Mouse (Mus musculus) olfactory bulb, adult 2 months (tissue): Measurements from ENCODE around the gene Drg1. TPM values are rescaled to one million over a fixed set of nuclear protein-coding genes. Genes with fewer than 3 reads are reported as not detected.
A peak's percentile ranks its signal among the peaks of the same experiment; 100 is the strongest.

Experiments used
- H3K27ac ChIP-seq: fragments of 200-500 bp; 2 replicates; pipeline ENCODE4 v1.5.1; 2012; ENCODE audit warnings: low read depth, low read length; ENCODE audit not compliant: insufficient read depth
- H3K4me1 ChIP-seq: fragments of 200-500 bp; 2 replicates; pipeline ENCODE4 v1.6.1; 2012; ENCODE audit warnings: low read length; ENCODE audit not compliant: control insufficient read depth, insufficient read depth
- H3K4me3 ChIP-seq: fragments of 200-500 bp; 2 replicates; pipeline ENCODE4 v1.5.1; 2012; ENCODE audit warnings: mild to moderate bottlenecking, low read depth, low read length, moderate library complexity; ENCODE audit not compliant: insufficient read depth
- CTCF ChIP-seq: fragments of 200-500 bp; IDR thresholded peaks from 2 replicates; pipeline ENCODE4 v1.5.1; 2012; ENCODE audit warnings: low read depth, mild to moderate bottlenecking, low read length, moderate library complexity; ENCODE audit not compliant: insufficient read depth
- POLR2A ChIP-seq: fragments of 200-500 bp; IDR thresholded peaks from 2 replicates; pipeline ENCODE4 v1.6.1; 2012; ENCODE audit warnings: mild to moderate bottlenecking, low read depth, low read length, moderate library complexity; ENCODE audit not compliant: insufficient read depth
- whole genome bisulfite sequencing: fragments of 180-500 bp; shearing (Covaris S2); methylation state at CpG from one replicate; pipeline ENCODE4 v1.1.7; 2018; 5-methylcytosine and 5-hydroxymethylcytosine counted together
- polyA plus RNA-seq: library from polyadenylated mRNA; stranded (reverse); fragments of >200 nt; gene quantifications from 2 replicates; pipeline ENCODE4 v1.2.4, GENCODE M21; 2012; ENCODE audit warnings: low replicate concordance; ENCODE audit not compliant: missing spikeins, insufficient read depth, insufficient read length

The Drg1 gene
- polyA plus RNA-seq = not detected in 2 replicates

DNA sequence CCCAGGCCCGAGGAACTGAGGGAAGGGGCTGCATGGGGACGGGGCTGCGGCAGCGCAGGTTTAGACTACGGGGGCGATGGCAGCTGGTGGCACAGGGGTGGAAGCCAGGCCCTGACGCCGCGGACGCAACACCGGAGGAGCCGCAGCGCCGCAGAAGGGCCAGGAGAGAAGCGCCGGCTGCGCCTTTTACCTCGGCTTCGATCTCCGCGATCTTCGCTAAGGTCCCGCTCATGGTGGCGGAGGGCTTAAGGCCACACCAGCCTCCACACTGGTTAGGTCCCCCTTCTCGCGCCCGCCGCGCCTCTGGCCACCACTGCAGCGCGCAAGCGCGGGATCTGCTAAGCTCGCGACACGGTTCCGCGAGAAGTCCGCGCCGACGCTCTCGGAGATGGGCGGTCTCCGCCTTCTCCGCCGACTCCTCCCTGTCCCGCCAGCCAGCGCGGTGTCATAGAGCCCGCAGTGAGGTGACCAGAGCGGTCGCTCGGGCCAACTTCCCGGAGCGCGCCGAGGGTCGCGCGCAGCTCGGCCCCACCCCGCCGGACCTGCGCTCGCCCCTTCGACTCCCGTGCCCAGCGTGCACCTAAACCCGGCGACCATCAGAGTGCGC is at the start of gene Drg1:
Drg1 (minus strand) TSS at position 337 of the 607 bp plus-strand sequence.
- TF ChIP-seq CTCF (no peak), POLR2A (peak; percentile 97)
- Histone ChIP-seq H3K4me1 (peaks cover 2% of the 10 kb centered on the region; the same call in 1 of the 2 replicates), H3K4me3 (peak within 1 kb of the TSS; percentile 79), H3K27ac (peak within 1 kb of the TSS; percentile 65)
- under 1% methylated on average over 72 of the region's 72 CpGs for WGBS

DNA sequence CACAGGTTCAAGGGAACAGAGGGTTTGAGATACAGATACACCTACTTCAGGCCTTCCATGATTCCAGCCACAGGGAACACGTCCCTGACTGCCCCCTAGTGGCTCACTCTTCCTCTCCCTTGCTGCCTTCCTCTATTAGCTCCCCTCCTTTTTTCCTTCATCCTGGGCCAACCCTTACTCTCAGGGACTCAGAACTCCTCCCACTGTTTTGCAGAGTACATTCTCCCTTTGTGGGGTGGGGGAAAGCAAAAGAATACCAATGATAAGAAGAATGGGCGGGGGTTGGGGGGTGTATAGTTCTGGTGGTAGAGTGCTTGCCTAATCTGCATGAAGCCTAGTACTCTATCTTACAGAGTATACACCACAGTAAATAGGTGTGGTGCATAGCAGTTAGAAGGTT is 47.9 kb upstream of the Drg1 start:
- H3K4me3 ChIP-seq = no peak overlapping the region
- WGBS = 40% methylated on average over 2 of the region's 2 CpGs
- TF ChIP-seq CTCF = peak; percentile 25; the same call in 1 of the 2 replicates
- no peak for TF ChIP-seq POLR2A
- no peaks in the 10 kb centered on the region for H3K4me1 ChIP-seq
- H3K27ac ChIP-seq = no peak overlapping the region

DNA sequence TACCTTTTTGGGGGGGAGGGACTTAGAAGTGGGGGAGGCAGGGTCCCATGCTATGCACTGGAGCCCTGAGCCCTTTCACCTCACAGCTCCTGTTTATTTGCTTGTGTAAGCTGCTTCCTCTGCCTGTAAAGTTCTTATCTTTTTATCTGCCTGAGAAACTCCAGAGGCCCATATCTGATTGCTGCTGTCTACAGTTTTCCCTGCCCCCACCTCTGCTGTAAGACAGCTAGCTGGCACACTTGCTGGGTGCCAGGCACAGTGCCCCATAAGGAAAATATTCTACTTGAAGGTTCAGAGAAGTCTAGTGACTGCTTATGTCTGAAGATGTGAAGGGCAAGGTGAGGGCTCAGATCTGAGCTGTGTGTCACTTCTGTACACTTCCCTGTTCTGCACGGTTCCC is 47.1 kb upstream of the Drg1 start:
- no peak overlapping the region for H3K4me3 ChIP-seq
- no peak for TF ChIP-seq POLR2A
- TF ChIP-seq CTCF = no peak
- 91% methylated on average over 1 of the region's 1 CpGs for WGBS
- no peaks in the 10 kb centered on the region for H3K4me1 ChIP-seq
- H3K27ac ChIP-seq = no peak overlapping the region

DNA sequence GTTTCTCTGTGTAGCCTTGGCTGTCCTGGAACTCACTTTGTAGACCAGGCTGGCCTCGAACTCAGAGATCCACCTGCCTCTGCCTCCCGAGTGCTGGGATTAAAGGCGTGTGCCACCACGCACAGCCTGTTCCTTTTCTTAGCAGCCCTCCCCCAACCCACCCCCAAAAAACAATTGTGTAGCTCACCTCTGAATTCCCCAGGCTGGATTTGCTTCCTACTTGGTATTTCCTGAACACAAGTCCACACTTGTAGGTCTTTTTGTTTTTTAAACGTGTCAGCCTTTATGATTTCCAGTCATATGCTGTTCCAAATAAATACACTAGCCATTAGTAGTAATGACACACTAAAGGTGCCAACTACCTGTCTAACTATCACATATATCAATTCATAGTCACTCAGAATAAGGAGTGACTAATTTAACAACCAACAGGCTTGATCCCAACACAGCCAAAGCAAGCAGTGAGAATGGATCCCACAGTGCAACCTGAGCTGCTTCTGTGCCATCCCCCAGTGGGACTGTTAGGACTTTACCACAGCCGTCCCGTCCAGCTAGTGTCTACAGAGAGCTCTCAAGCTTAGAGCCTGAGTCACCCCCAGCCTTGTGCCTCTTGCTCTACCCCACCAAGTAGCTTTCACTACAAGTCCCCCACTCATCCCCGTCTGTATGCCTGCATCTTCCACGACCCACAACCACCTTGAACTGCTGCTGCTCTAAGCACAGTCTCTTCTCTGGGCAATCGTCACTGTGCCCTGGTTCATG is 45.6 kb upstream of the Drg1 start:
- H3K4me1 ChIP-seq = no peaks in the 10 kb centered on the region
- WGBS = 83% methylated on average over 10 of the region's 10 CpGs
- TF ChIP-seq POLR2A (no peak), CTCF (no peak)
- H3K27ac ChIP-seq = no peak overlapping the region
- H3K4me3 ChIP-seq = no peak overlapping the region

DNA sequence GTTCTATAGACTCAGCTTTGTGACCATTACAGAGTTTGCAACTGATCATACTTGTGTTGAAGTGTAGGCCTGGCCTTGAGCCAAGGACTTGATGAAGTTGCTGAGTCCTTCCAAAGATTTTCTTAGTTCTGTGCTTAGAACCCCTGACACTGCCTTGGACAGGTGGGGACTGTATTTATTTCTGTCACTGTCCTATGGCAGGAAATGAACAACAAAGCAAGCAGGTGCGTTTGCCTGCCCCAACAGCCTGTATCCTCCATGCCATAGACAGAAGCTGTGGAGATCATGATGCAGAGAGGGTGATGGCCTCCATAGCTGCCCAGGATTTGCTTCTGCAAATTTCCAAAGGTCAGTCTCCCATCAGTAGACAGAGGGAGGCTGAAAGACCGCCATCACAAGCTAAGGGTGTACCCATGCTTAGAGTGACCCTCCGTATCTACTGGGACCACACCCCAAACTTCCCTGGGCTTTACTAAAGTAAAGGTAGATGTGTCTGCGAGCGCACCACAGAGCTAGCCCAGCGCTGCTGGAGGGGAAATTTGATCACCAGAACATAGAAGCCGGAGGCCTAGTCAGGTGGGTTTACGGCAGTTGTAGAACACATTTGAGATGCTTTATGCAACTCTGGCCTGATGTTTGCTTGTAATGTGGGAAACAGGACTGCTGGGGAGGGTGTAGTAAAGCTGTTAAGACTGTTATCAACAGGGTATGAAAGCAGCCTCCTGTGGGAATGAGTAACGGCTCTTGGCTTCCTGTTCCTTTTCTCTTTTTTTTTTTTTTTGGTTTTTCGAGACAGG is 44.8 kb upstream of the Drg1 start:
- no peaks in the 10 kb centered on the region for H3K4me1 ChIP-seq
- no peak for TF ChIP-seq CTCF
- TF ChIP-seq POLR2A = no peak
- H3K27ac ChIP-seq = no peak overlapping the region
- WGBS = 85% methylated on average over 10 of the region's 10 CpGs
- no peak overlapping the region for H3K4me3 ChIP-seq

DNA sequence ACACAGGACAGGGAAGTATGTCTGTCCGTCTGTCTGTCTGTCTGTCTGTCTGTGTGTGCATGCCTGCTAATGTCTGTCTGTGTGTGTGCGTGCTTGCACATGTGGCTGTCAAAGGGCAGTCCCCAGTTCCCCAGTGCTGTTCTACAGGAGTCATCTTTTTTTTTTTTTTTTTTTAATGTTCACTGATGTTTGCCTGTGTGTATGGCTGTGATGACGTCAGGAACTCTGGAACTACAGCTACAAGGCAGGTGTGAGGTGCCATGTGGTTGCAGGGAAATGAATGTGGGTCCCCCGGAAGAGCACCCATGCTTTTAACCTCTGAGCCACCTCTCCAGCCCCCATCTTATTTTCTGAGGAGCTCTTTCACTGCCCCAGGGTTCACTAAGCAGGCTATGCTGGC is 43.7 kb upstream of the Drg1 start:
- H3K4me3 ChIP-seq = no peak overlapping the region
- 90% methylated on average over 4 of the region's 4 CpGs for WGBS
- no peaks in the 10 kb centered on the region for H3K4me1 ChIP-seq
- no peak overlapping the region for H3K27ac ChIP-seq
- TF ChIP-seq CTCF = no peak
- TF ChIP-seq POLR2A = no peak

DNA sequence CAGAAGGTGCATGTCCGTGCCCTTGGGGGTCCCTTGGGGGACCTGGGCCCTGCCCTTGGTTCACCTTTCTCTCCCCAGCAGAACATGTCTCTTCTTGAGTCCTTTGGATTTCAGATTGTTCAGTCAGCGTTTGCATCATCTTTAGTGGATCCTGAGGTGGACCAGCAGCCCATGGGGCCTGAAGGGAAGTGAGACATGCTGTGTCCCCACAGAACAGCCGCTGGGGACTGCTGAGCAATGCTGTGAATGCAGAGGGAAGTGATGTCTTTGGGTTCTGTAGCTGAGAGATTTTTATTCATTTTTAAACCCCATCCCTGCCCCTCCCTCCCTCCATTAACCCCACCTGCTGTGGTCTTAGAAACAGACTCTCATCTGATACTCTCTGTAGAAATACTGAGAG is 41.7 kb upstream of the Drg1 start:
- H3K4me3 ChIP-seq = no peak overlapping the region
- H3K4me1 ChIP-seq = 0 out of 2 replicates have a peak, but pooled peaks cover 2% of the 10 kb centered on the region
- no peak overlapping the region for H3K27ac ChIP-seq
- no peak for TF ChIP-seq CTCF
- TF ChIP-seq POLR2A = no peak
- 90% methylated on average over 3 of the region's 3 CpGs for WGBS

DNA sequence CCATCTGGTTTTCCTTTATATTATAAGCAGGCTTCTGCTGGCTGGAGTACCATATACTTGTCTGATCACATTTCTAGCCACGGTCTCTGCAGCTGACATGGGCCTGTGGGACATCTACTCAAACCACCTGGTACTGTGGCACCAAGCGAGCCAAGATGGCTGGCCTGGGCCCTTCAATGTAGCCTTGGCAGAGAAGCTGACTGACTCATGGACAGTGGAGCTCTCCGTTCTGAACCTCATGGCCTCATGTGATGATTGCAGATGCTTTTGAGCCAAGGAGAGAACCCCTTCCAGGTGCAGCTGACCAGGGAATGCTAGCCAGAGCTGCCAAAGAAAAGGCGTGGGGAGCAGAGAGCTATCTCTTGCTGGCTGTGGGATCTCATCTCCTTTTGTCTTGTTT is 39.6 kb upstream of the Drg1 start:
- WGBS = 88% methylated on average over 4 of the region's 4 CpGs
- no peak overlapping the region for H3K4me3 ChIP-seq
- TF ChIP-seq POLR2A (no peak), CTCF (no peak)
- no peak overlapping the region for H3K27ac ChIP-seq
- peaks cover 2% of the 10 kb centered on the region; the same call in 1 of the 2 replicates for H3K4me1 ChIP-seq

DNA sequence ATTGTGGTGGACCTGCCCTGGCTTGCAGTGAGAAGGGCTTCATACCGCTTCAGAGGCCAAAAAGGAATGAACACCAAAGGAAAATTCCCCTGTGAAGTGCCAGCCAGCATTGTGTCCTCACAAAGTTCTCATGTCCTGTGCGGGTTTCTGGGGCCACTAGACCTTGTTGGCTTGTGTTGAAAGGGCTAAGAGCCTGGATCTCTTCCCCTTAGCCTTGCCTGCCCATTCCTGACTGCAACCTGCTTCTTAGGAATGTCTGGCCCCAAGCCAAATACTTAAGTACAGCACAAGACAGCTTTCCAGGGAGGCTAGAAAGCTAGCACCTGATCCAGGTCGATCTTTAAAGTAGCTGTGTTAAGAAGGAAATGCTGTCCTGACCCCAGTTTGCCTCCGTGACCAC is 36.6 kb upstream of the Drg1 start:
- 57% methylated on average over 4 of the region's 4 CpGs for WGBS
- no peak for TF ChIP-seq POLR2A
- TF ChIP-seq CTCF = no peak
- no peak overlapping the region for H3K4me3 ChIP-seq
- H3K4me1 ChIP-seq = peaks cover 6% of the 10 kb centered on the region; the same call in 1 of the 2 replicates
- no peak overlapping the region; the same call in 1 of the 2 replicates for H3K27ac ChIP-seq
